Mouse (Mus musculus): ENCODE data around the gene Batf. TPM values are rescaled to one million over a fixed set of nuclear protein-coding genes. Genes with fewer than 3 reads are reported as not detected.

The Batf gene
- total RNA-seq, 2 experiments from 2014 or later = 0.93 to 1.1 TPM

Small RNA genes within 50 kb of the gene (microRNA-seq; reads per million reads assigned to microRNA genes)
- 0 to 0.35 reads per million in 2 experiments for gene Gm47285

Other genes starting within 250 kb of the Batf start
- 1 to 10 TPM; 1.8 to 3.3 TPM for gene Fos, start 212.8 kb upstream of the Batf start, total RNA-seq (2021)
- gene Jdp2, start 87.6 kb upstream of the Batf start, total RNA-seq (2021) = 10 to 100 TPM; 12.6 to 20.2 TPM
- gene Flvcr2, start 59.9 kb downstream of the Batf start, total RNA-seq (2021) = 1 to 10 TPM; 3.3 to 3.8 TPM
- 10 to 100 TPM; 11.1 to 11.9 TPM for gene Erg28, start 137.9 kb downstream of the Batf start, total RNA-seq (2021)
- 10 to 100 TPM; 14.2 to 15.3 TPM for gene Ttll5, start 138.0 kb downstream of the Batf start, total RNA-seq (2021)

All from heart, postnatal 10 days (tissue).